Mouse (Mus musculus) midbrain, embryonic 16.5 days (tissue): ENCODE data around the gene Dhx16. TPM values are rescaled to one million over a fixed set of nuclear protein-coding genes. Genes with fewer than 3 reads are reported as not detected.

Source experiments
- ATAC-seq: fragments of 200-750 bp; cut with Nextera tagmentation; 2 replicates; pipeline ENCODE4 v1.8.0; 2017; ENCODE audit warnings: moderate TSS enrichment
- H3K27ac ChIP-seq: fragments of 300-500 bp; sonication (generic); 2 replicates; pipeline ENCODE4 v1.5.1; 2014; ENCODE audit warnings: mild to moderate bottlenecking, low read length, mixed read lengths
- H3K27me3 ChIP-seq: fragments of 300-500 bp; sonication (generic); 2 replicates; pipeline ENCODE4 v1.6.1; 2014; ENCODE audit warnings: low read depth, low read length, mixed read lengths; ENCODE audit not compliant: control insufficient read depth, insufficient read depth
- H3K36me3 ChIP-seq: fragments of 300-500 bp; sonication (generic); 2 replicates; pipeline ENCODE4 v1.6.1; 2014; ENCODE audit warnings: mild to moderate bottlenecking, low read length, moderate library complexity, mixed read lengths; ENCODE audit not compliant: control insufficient read depth, insufficient read depth
- H3K4me1 ChIP-seq: fragments of 300-500 bp; sonication (generic); 2 replicates; pipeline ENCODE4 v1.6.1; 2014; ENCODE audit warnings: mild to moderate bottlenecking, low read length, mixed read lengths; ENCODE audit not compliant: control insufficient read depth, insufficient read depth
- H3K4me2 ChIP-seq: fragments of 300-500 bp; sonication (generic); 2 replicates; pipeline ENCODE4 v1.6.1; 2014; ENCODE audit warnings: mild to moderate bottlenecking, low read length, mixed read lengths
- H3K4me3 ChIP-seq: fragments of 300-500 bp; sonication (generic); 2 replicates; pipeline ENCODE4 v1.5.1; 2014; ENCODE audit warnings: low read depth, mild to moderate bottlenecking, low read length, moderate library complexity, mixed read lengths
- H3K9ac ChIP-seq: fragments of 300-500 bp; sonication (generic); 2 replicates; pipeline ENCODE4 v1.6.1; 2014; ENCODE audit warnings: low read depth, low read length, mixed read lengths
- H3K9me3 ChIP-seq: fragments of 300-500 bp; sonication (generic); replicated peaks from 2 replicates; pipeline ENCODE4 v1.6.1; 2014; ENCODE audit warnings: mild to moderate bottlenecking, low read length, mixed read lengths; ENCODE audit not compliant: control insufficient read depth, poor library complexity, severe bottlenecking
- WGBS: fragments of 180-500 bp; shearing (Covaris S2); extraction: QIAGEN DNeasy Blood & Tissue Kit; methylation state at CpG from one replicate; pipeline ENCODE4 v1.1.7; 2014; 5-methylcytosine and 5-hydroxymethylcytosine counted together
- polyA plus RNA-seq: library from polyadenylated mRNA; unstranded; fragments of >200 nt; fragmentation: Nextera tagmentation; extraction: Ambion mirVana; gene quantifications from 2 replicates; pipeline ENCODE4 v1.2.1, GENCODE M21; 2015

Dhx16 gene
- polyA plus RNA-seq, 1 experiment from 2014 or later = 30.5 TPM

- peak within 1 kb of the TSS; percentile 93 for H3K4me2 ChIP-seq
- peak; percentile 93 for ATAC-seq
- H3K4me1 ChIP-seq = peaks cover 26% of the 10 kb centered on the region
- H3K36me3 ChIP-seq = no peaks in the 10 kb centered on the region
- under 1% methylated on average over 83 of the region's 83 CpGs for WGBS
- no peaks in the 10 kb centered on the region for H3K27me3 ChIP-seq
- H3K27ac ChIP-seq = peak within 1 kb of the TSS; percentile 99
- H3K9me3 ChIP-seq = no peaks in the 10 kb centered on the region
- peak within 1 kb of the TSS; percentile 98 for H3K9ac ChIP-seq
- H3K4me3 ChIP-seq = peak within 1 kb of the TSS; percentile 66
These were observed 36.9 kb downstream of the Dhx16 start, which contains the start of the genes Mrps18b and Ppp1r10 for GRCm38 (mm10) chr17:35916297-35917142. Gene Mrps18b, minus strand, starts transcription at chr17:35916389. Gene Ppp1r10, plus strand, starts transcription at chr17:35916434.

GRCm38 (mm10) chr17:35917143-35917462, 37.5 kb downstream of the Dhx16 start:
- no peaks in the 10 kb centered on the region for H3K36me3 ChIP-seq
- ATAC-seq = no peak
- WGBS = under 1% methylated on average over 8 of the region's 8 CpGs
- peaks cover 32% of the 10 kb centered on the region for H3K4me1 ChIP-seq
- H3K4me2 ChIP-seq = peak overlapping the region; percentile 93
- peak overlapping the region; percentile 66 for H3K4me3 ChIP-seq
- H3K9me3 ChIP-seq = no peaks in the 10 kb centered on the region
- no peaks in the 10 kb centered on the region for H3K27me3 ChIP-seq
- H3K9ac ChIP-seq = peak overlapping the region; percentile 98
- peak overlapping the region; percentile 99 for H3K27ac ChIP-seq

GRCm38 (mm10) chr17:35917463-35918251, 38.0 kb downstream of the Dhx16 start:
- H3K27ac ChIP-seq = peak overlapping the region; percentile 99
- ATAC-seq = peak; percentile 8; the same call in 1 of the 2 replicates
- no peaks in the 10 kb centered on the region for H3K36me3 ChIP-seq
- H3K4me3 ChIP-seq = peak overlapping the region; percentile 66
- H3K27me3 ChIP-seq = no peaks in the 10 kb centered on the region
- no peaks in the 10 kb centered on the region for H3K9me3 ChIP-seq
- H3K4me2 ChIP-seq = peak overlapping the region; percentile 93
- peaks cover 37% of the 10 kb centered on the region for H3K4me1 ChIP-seq
- H3K9ac ChIP-seq = peak overlapping the region; percentile 98
- WGBS = under 1% methylated on average over 13 of the region's 13 CpGs

- Histone ChIP-seq H3K9me3 (no peaks in the 10 kb centered on the region), H3K9ac (peak overlapping the region; percentile 98), H3K4me3 (peak overlapping the region; percentile 66), H3K27me3 (no peaks in the 10 kb centered on the region), H3K27ac (peak overlapping the region; percentile 99), H3K4me2 (peak overlapping the region; percentile 93), H3K36me3 (no peaks in the 10 kb centered on the region), H3K4me1 (peaks cover 37% of the 10 kb centered on the region)
- under 1% methylated on average over 11 of the region's 11 CpGs for WGBS
- no peak for ATAC-seq
These were observed 38.8 kb downstream of the Dhx16 start for GRCm38 (mm10) chr17:35918276-35919059.

GRCm38 (mm10) chr17:35919060-35919715, 39.6 kb downstream of the Dhx16 start:
- H3K4me2 ChIP-seq = peak overlapping the region; percentile 93
- no peaks in the 10 kb centered on the region for H3K36me3 ChIP-seq
- peaks cover 37% of the 10 kb centered on the region for H3K4me1 ChIP-seq
- H3K9ac ChIP-seq = peak overlapping the region; percentile 98
- WGBS = 2% methylated on average over 7 of the region's 7 CpGs
- H3K27ac ChIP-seq = peak overlapping the region; percentile 99
- peak overlapping the region; percentile 66 for H3K4me3 ChIP-seq
- peak; percentile 46 for ATAC-seq
- no peaks in the 10 kb centered on the region for H3K27me3 ChIP-seq
- H3K9me3 ChIP-seq = no peaks in the 10 kb centered on the region

GRCm38 (mm10) chr17:35919864-35920301, 40.3 kb downstream of the Dhx16 start:
- 36% methylated on average over 6 of the region's 6 CpGs for WGBS

GRCm38 (mm10) chr17:35920384-35920783, 40.8 kb downstream of the Dhx16 start:
- Histone ChIP-seq H3K27me3 (no peaks in the 10 kb centered on the region), H3K9me3 (no peaks in the 10 kb centered on the region), H3K4me3 (peak overlapping the region; percentile 66), H3K27ac (peak overlapping the region; percentile 99), H3K36me3 (peaks cover 9% of the 10 kb centered on the region), H3K4me2 (peak overlapping the region; percentile 93), H3K4me1 (peaks cover 34% of the 10 kb centered on the region), H3K9ac (peak overlapping the region; percentile 75)
- no peak for ATAC-seq
- WGBS = 76% methylated on average over 1 of the region's 1 CpGs

More at GRCm38 (mm10) chr17:35919864-35920301, 40.3 kb downstream of the Dhx16 start:
- Histone ChIP-seq H3K4me3 (peak overlapping the region; percentile 66), H3K9me3 (no peaks in the 10 kb centered on the region), H3K4me2 (peak overlapping the region; percentile 93), H3K36me3 (peaks cover 4% of the 10 kb centered on the region), H3K4me1 (peaks cover 37% of the 10 kb centered on the region), H3K27me3 (no peaks in the 10 kb centered on the region), H3K27ac (peak overlapping the region; percentile 99), H3K9ac (peak overlapping the region; percentile 75)
- ATAC-seq = no peak
